ENCODE assay signal across 22 mouse cellular contexts in genomic region chr14:77849852-77850251, GRCm38 (mm10). TPM values are rescaled to one million over a fixed set of nuclear protein-coding genes. Genes with fewer than 3 reads are reported as not detected.
DNase-seq lines count a peak whose midpoint lies in the region; ATAC-seq and TF ChIP-seq lines count a peak whose summit lies in the region.
"Had no signal": no experiment of that assay in that cellular context is flagged by ENCODE, and none has a peak within 500 bp of the region (broad histone marks: within the 10 kb centered on the region; RNA-seq: fewer than 3 reads in every experiment).

No protein-coding gene starts in this region.

- no peak overlapping the region for H3K9ac ChIP-seq in heart, adult 2 months (ENCODE audit: low read depth, low read length)
- H3K9ac ChIP-seq in liver, adult 2 months (ENCODE audit: low read depth, low read length): no peak overlapping the region
- no peak overlapping the region for H3K9ac ChIP-seq in liver, embryonic 11.5 days (ENCODE audit: low read depth, low read length)
- H3K9ac ChIP-seq: kidney, embryonic 15.5 days; limb, embryonic 13.5 days; midbrain, embryonic 12.5 days; neural tube, embryonic 12.5 days had no signal

- peaks cover 11% of the 10 kb centered on the region for H3K4me1 ChIP-seq in heart, adult 2 months (ENCODE audit: control insufficient read depth, insufficient read depth, low read length)
- H3K4me1 ChIP-seq in liver, adult 2 months (ENCODE audit: control insufficient read depth, insufficient read depth, low read length): peaks cover 4% of the 10 kb centered on the region; the same call in 1 of the 2 replicates
- H3K4me1 ChIP-seq in liver, embryonic 11.5 days (replicated peaks; ENCODE audit: control insufficient read depth, insufficient read depth, low read length): no peaks in the 10 kb centered on the region; the same call in 1 of the 2 replicates
- H3K4me1 ChIP-seq in brown adipose tissue, adult 24 weeks (ENCODE audit: control insufficient read depth, insufficient read depth, insufficient read length, low read length): peaks cover 23% of the 10 kb centered on the region
- H3K4me1 ChIP-seq: limb, embryonic 13.5 days; midbrain, embryonic 12.5 days; neural tube, embryonic 12.5 days had no signal

- no peak for DNase-seq in heart, adult 2 months
- no peak for DNase-seq in heart, postnatal 4 days
- DNase-seq in liver, adult 2 months (ENCODE audit: extremely low read depth, low read depth, low spot score): peak; percentile 41
- DNase-seq in liver, embryonic 11.5 days (ENCODE audit: low spot score): no peak
- no peak for DNase-seq in right cerebral cortex, adult 2 months (ENCODE audit: low spot score in 2 of 2)
- DNase-seq: cerebellum, adult 2 months; cerebellum, postnatal 36 days; gastrocnemius, postnatal 14 days; lung, postnatal 14 days; right cerebral cortex, adult 18-20 months; thymus, postnatal 36 days had no signal

- no peak for TF ChIP-seq CTCF in heart, adult 2 months (IDR thresholded peaks at IDR 0.05)
- TF ChIP-seq CTCF in liver, adult 2 months (IDR thresholded peaks at IDR 0.05; ENCODE audit: low read depth, low read length): no peak

- no peaks in the 10 kb centered on the region for H3K9me3 ChIP-seq in liver, embryonic 11.5 days (ENCODE audit: control insufficient read depth, low read length)
- H3K9me3 ChIP-seq: embryonic facial prominence, embryonic 10.5 days; kidney, embryonic 15.5 days; limb, embryonic 13.5 days; midbrain, embryonic 12.5 days; neural tube, embryonic 12.5 days had no signal

- TF ChIP-seq POLR2A in heart, adult 2 months (IDR thresholded peaks at IDR 0.05; ENCODE audit: insufficient read depth, low read depth, low read length): no peak
- TF ChIP-seq POLR2A in liver, adult 2 months (IDR thresholded peaks at IDR 0.05; ENCODE audit: extremely low read depth, insufficient read depth, low read length): no peak

- 22% methylated on average over 7 of the region's 7 CpGs for WGBS in heart, adult 2 months
- 83% methylated on average over 7 of the region's 7 CpGs for WGBS in liver, adult 2 months
- WGBS in liver, embryonic 11.5 days: 73% methylated on average over 7 of the region's 7 CpGs

- H3K27ac ChIP-seq in heart, adult 2 months: peak overlapping the region; percentile 52; the same call in 1 of the 2 replicates
- H3K27ac ChIP-seq in liver, adult 2 months (replicated peaks; ENCODE audit: insufficient read depth, low read depth, low read length): peak overlapping the region; percentile 30; the same call in 1 of the 2 replicates
- no peak overlapping the region for H3K27ac ChIP-seq in liver, embryonic 11.5 days (ENCODE audit: low read depth, low read length)
- H3K27ac ChIP-seq in brown adipose tissue, adult 24 weeks (replicated peaks; ENCODE audit: low read depth, low read length): peak overlapping the region; percentile 88
- H3K27ac ChIP-seq: embryonic facial prominence, embryonic 10.5 days; kidney, embryonic 15.5 days; limb, embryonic 13.5 days; midbrain, embryonic 12.5 days; neural tube, embryonic 12.5 days had no signal

- ATAC-seq in liver, embryonic 11.5 days (replicated peaks; ENCODE audit: low FRiP score): no peak
- ATAC-seq in monocyte, adult 5-6 weeks (replicated peaks; ENCODE audit: insufficient number of reproducible peaks, low FRiP score, low TSS enrichment, poor library complexity, severe bottlenecking): peak; percentile 92
- ATAC-seq: hindbrain, embryonic 16.5 days; intestine, embryonic 16.5 days had no signal

- no peak overlapping the region for H3K4me3 ChIP-seq in heart, adult 2 months
- no peak overlapping the region for H3K4me3 ChIP-seq in liver, adult 2 months (ENCODE audit: insufficient read depth, low read depth, low read length)
- no peak overlapping the region for H3K4me3 ChIP-seq in liver, embryonic 11.5 days (ENCODE audit: low read depth, low read length)
- no peak overlapping the region for H3K4me3 ChIP-seq in brown adipose tissue, adult 24 weeks (ENCODE audit: insufficient read depth, low read depth, low read length)
- H3K4me3 ChIP-seq: embryonic facial prominence, embryonic 10.5 days; kidney, embryonic 15.5 days; limb, embryonic 13.5 days; midbrain, embryonic 12.5 days; neural tube, embryonic 12.5 days had no signal

- peaks cover 10% of the 10 kb centered on the region; the same call in 1 of the 2 replicates for H3K36me3 ChIP-seq in heart, adult 2 months (ENCODE audit: control insufficient read depth, insufficient read depth, low read length)
- peaks cover 10% of the 10 kb centered on the region; the same call in 1 of the 2 replicates for H3K36me3 ChIP-seq in liver, adult 2 months (ENCODE audit: control insufficient read depth, insufficient read depth, low read length)
- H3K36me3 ChIP-seq in liver, embryonic 11.5 days (ENCODE audit: control insufficient read depth, insufficient read depth, low read length): no peaks in the 10 kb centered on the region
- H3K36me3 ChIP-seq: neural tube, embryonic 12.5 days had no signal

- H3K27me3 ChIP-seq in heart, adult 2 months (ENCODE audit: control insufficient read depth, insufficient read depth, low read length): no peaks in the 10 kb centered on the region
- no peaks in the 10 kb centered on the region for H3K27me3 ChIP-seq in liver, adult 2 months (ENCODE audit: control insufficient read depth, insufficient read depth, low read length)
- no peaks in the 10 kb centered on the region for H3K27me3 ChIP-seq in liver, embryonic 11.5 days (replicated peaks; ENCODE audit: control insufficient read depth, insufficient read depth, low read length)
- H3K27me3 ChIP-seq: CH12.LX; kidney, embryonic 15.5 days; limb, embryonic 13.5 days; midbrain, embryonic 12.5 days; neural tube, embryonic 12.5 days had no signal

- TF ChIP-seq EP300 in heart, adult 2 months (IDR thresholded peaks at IDR 0.05; ENCODE audit: insufficient read depth, low read depth, low read length): no peak

- peaks cover 2% of the 10 kb centered on the region; the same call in 1 of the 2 replicates for H3K79me2 ChIP-seq in heart, adult 2 months (replicated peaks; ENCODE audit: control insufficient read depth, insufficient read depth, low read length)
- H3K79me2 ChIP-seq in liver, adult 2 months (ENCODE audit: control insufficient read depth, insufficient read depth, low read length): no peaks in the 10 kb centered on the region

- intact Hi-C loops in heart, adult 2 months (cut with DNase I): no loop called here

- no peak overlapping the region for H3K4me2 ChIP-seq in liver, embryonic 11.5 days
- H3K4me2 ChIP-seq: kidney, embryonic 15.5 days; limb, embryonic 13.5 days; midbrain, embryonic 12.5 days; neural tube, embryonic 12.5 days had no signal

RNA-seq across cellular contexts. Expression of gene Dnajc15, which starts 25.1 kb away (rescaled TPM):
- 100 to 1,000 TPM; 243 to 278 TPM for total RNA-seq in heart, adult 2 months (2021)
- 20.8 and 39.1 TPM in 2 replicates for polyA plus RNA-seq in heart, adult 2 months (2012; rRNA removed)
- total RNA-seq in heart, postnatal 4 days (2021): 100 to 1,000 TPM; 199 to 217 TPM
- 9.0 and 10.1 TPM in 2 replicates for total RNA-seq in liver, adult 2 months (2014; rRNA removed)
- 5.3 and 5.8 TPM in 2 replicates for polyA plus RNA-seq in liver, adult 2 months (2012; rRNA removed)
- polyA plus RNA-seq in liver, embryonic 11.5 days (2014; fragmentation: Nextera tagmentation; extraction: Ambion mirVana): 98.1 and 100 TPM in 2 replicates
- 998 and 1,189 TPM in 2 replicates for polyA plus RNA-seq in brown adipose tissue, adult 24 weeks (2012; ENCODE audit: insufficient read depth, insufficient read length, missing spikeins)
- total RNA-seq in monocyte, adult 5-6 weeks (2017): 59.9 to 90.4 TPM (median 77.1 TPM) in 3 replicates
- total RNA-seq: MEL had no signal

RNA-seq across cellular contexts. Expression of gene Epsti1, which starts 54.2 kb away (rescaled TPM):
- total RNA-seq in heart, adult 2 months (2021): under 1 TPM; 0.93 to 0.97 TPM
- polyA plus RNA-seq in heart, adult 2 months (2012; rRNA removed): 0.47 and 0.86 TPM in 2 replicates
- total RNA-seq in heart, postnatal 4 days (2021): under 1 TPM; 0.54 to 0.67 TPM
- 3.7 and 5.9 TPM in 2 replicates for total RNA-seq in liver, adult 2 months (2014; rRNA removed)
- 0.95 and 1.4 TPM in 2 replicates for polyA plus RNA-seq in liver, adult 2 months (2012; rRNA removed)
- polyA plus RNA-seq in liver, embryonic 11.5 days (2014; fragmentation: Nextera tagmentation; extraction: Ambion mirVana): 0.91 and 0.97 TPM in 2 replicates
- polyA plus RNA-seq in brown adipose tissue, adult 24 weeks (2012; ENCODE audit: insufficient read depth, insufficient read length, missing spikeins): 2.2 TPM in 2 replicates
- 346 to 503 TPM (median 357 TPM) in 3 replicates for total RNA-seq in monocyte, adult 5-6 weeks (2017)
- total RNA-seq: MEL had no signal

Comparison
In these comparisons a context has a peak if more than half of its experiments do, and no peak if none do; other contexts are left out.
1. RNA of gene Epsti1, which starts 54.2 kb away (total RNA-seq): 346 to 503 TPM in monocyte, adult 5-6 weeks; 3.7 to 5.9 TPM in liver, adult 2 months, 0.93 to 0.97 TPM in heart, adult 2 months and 0.54 to 0.67 TPM in heart, postnatal 4 days; every median in the first group is over 10 times any median in the second.